Mouse (Mus musculus) adrenal gland, postnatal 10 days (tissue): Measurements from ENCODE around the gene Abcg8. TPM values are rescaled to one million over a fixed set of nuclear protein-coding genes. Genes with fewer than 3 reads are reported as not detected.

Source experiments
- DNase-seq: peaks from one replicate; pipeline ENCODE4 v3.0.0; 2021; ENCODE audit warnings: mixed read lengths
- long read RNA-seq, 2 experiments: library from polyadenylated mRNA; stranded (forward); transcript quantifications; one replicate each; pipeline ENCODE4 v2.0.0; 2021
- total RNA-seq, 2 experiments: library from RNA; stranded (reverse); gene quantifications; 2 replicates each; pipeline ENCODE4 v1.2.3; 2021

Gene Abcg8
- total RNA-seq, result 10 to 100 TPM in 1 of 2 experiments, 1 to 10 TPM in 1; 8.9 to 23.3 TPM
- long read RNA-seq, experiment 1, transcript Abcg8-201 (13 exons, 3,667 nt), result minor isoform, 7 of 35 reads
- long read RNA-seq, experiment 1, transcript Abcg8-203 (13 exons, 2,284 nt), result major isoform, 15 of 35 reads
- long read RNA-seq, experiment 1, partial matches to known transcripts, result 1 of 35 reads
- long read RNA-seq, experiment 1, other reads (novel, unspliced or antisense), result 12 of 35 reads
- long read RNA-seq, experiment 2, result 0 reads

DNA sequence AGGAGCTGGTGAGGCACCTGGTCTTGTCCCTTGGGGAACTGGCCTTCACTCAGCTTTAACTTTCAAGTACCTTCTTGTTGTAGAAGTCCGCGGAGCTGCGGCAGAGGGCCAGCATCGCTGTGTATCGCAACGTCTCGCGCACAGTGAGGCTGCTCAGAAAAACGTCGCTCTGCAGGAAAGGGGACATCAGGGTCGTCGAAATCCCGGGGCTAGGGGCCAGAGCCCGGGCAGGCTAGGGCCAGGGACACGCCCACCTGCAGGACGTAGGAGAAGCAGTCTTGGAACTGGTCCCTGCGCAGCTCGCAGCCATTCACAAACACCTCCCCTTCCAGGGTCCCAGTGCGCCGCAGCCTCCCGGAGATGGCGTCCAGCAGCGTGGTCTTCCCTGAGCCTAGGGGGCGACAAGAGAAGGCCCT is at the start of gene Abcg8:
Gene Abcg8, plus strand, starts transcription at position 352 of the 416 bp plus-strand sequence.
- DNase-seq, result peak; percentile 32

DNA sequence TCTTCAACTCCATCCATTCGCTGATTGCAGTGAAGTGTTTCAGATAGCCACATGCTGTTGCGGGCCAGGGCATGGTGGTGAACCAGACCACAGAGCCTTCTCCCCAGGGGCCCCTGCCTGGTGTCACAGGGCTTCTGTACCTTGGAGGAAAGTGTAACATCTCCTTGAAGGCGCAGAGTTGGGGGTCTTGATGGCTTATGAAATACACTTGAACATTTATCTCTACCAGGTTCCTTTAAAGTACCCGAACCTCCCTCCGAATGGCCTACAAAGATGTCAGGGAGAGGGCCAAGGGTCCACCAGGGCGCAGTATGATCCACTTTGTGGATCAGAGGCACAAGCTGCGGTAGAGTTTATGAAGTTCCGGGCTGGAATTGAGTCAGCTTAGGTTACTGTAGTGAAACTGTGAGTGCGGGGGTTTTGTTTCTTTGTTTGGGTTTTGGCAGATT is 49.2 kb upstream of the Abcg8 start:
- peak; percentile 17 for DNase-seq

DNA sequence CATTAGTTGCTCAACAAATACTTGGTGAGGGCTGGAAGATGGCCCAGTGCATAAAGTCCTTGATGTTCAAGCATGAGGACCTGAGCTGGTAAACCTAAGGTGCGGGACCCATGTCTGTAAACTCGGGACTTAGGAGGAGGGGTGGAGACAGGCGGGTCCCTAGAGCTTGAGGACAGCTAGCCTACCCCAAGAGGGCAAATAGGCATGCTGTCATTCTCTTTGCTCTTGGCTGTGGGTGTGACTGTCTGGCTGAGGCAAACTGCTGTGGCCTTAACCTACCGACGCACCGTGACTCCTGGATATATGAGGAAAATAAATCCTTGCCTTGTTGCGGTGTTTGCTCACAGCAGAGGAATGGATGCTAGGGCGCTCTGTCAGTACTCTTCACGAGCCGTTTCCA is 48.4 kb upstream of the Abcg8 start:
- DNase-seq, result peak; percentile 20

DNA sequence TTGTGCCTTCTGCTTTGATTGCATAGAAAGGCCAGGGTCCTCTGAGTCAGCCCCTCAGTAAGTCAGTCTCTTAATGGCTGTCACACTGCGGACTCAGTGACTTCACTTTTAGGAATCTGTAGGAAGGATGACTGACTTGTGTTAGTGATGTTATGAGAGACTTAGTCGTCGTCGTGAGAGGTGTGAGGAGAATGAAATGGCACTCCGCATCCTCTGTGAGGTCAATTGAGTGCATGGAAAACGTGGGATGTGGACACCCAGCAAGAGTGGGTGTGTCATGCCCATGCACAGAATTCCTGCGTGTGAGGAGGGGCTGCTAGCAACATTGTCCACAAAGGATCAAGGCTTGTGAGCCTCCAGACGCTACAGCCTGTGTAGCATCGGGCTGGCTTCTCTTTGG is 47.5 kb upstream of the Abcg8 start:
- peak; percentile 20 for DNase-seq

DNA sequence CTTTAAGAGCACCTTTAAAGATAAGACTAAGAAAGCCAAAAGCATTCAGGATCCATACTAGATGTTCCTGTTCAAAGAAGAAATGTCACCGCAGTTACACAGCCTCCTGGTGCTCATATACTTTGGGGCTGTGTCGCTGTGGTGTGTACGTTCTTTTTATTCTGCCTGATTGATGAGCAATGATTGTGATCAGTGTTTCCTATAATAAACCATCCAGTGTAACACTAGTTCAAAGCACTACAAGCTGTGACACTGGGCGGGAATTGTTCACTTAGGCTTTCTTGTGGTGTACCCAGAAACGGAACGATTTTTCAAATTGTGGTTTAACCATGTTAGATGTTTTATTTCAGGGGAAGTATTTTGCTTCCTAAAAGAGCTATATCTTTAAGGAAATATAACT is 44.3 kb upstream of the Abcg8 start:
- no peak for DNase-seq

DNA sequence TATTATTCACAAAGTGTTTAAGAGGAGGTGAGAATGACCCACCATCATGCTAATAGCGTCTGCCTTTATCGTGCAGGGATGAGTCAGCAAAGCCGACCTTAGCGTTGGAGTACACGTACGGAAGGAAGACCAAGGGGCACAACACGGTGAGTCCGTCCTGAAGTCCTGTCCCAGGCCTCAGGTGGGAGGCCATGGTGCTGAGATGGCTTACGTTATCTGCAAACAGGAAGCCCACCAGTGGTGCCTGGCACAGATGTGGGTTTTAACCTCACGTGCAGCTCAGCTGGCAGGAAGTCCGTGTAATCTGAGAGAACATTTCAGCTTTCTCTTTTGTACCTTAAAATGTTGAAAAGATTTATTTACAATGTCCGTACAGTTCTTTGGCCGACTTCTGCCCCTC is 42.7 kb upstream of the Abcg8 start:
- DNase-seq, result no peak

DNA sequence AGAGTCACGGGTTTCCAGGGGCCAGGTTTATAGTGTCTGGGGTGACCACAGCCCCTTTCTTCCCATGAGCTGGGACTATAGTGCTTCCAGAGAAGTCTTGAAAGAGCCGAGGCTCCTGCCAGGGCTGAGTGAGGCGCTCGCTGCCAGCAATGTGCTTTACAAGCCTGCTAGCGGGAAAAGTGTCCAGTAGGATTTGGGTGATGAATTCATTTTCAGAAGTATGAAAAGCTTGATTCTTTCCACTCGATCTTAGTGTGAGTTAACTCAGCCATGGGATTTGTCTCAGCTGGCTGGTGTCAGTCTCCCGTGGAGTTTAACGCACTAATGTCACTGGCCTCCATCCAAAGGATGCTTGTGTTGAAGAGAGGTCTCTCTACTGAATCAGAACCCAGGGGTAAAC is 39.8 kb upstream of the Abcg8 start:
- DNase-seq, result no peak

DNA sequence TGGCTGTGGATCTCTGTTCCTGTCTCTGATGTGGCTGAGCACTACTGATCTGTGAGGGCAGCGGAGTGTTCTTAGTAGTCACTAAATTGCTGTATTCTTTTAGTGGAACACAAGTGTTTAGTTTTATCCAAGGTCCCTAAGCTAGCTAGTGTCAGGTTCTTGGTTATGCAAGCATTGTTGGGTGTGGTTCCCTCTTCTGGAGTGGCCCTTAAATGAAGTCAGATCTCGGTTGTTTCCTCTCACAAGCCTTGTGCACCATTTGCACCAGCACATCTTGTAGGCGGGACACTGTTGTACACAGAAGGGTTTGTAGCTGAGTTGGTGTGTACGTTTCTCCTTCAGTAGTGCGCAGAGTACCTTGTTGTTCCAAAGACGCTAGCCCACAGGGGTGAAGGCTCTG is 38.1 kb upstream of the Abcg8 start:
- DNase-seq, result no peak

DNA sequence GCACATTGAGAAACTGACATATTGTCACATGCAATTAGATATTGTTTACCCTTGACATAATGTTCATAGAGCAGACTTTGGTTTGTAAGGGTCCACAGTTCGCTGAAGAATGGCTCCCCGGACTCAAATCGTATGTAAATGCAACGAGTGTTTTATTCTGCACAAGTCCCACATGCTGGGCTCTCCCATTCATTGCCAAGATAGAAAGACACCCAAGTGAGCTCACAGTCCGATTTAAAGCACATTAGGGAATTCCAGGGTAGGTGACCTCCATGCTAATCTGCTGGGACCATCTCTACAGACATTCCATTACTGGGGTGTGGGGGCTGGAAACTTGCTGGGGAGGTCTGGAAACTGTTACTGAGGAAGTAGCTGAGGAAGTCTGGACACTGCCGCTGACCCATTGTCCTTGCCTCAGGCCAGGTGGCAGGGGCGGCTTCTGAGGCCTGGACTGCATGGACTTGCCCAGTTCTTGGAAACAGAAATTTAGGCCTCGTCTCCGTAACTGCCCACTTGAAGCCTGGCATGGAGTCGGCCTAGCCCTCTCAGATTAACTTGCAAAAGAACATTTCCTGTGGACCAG is 36.2 kb upstream of the Abcg8 start:
- no peak for DNase-seq

DNA sequence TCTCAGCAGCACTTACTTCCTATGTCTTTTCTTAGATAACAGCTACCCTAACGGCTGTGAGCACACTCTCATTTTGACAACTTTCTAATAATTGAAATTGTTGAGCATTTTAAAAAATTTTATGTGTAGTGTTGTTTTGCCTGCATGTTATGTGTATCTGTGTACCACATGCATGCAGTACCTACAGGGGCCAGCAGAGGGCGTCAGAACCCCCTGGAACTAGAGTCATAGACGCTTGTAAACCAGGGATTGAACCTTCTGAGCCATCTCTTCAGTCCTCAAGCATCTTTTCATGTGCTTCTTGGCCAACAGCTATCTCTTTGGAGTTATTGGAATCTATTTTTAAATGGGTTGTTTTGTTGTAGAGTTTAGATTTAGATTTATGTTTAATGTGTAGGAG is 34.2 kb upstream of the Abcg8 start:
- DNase-seq, result peak; percentile 63

DNA sequence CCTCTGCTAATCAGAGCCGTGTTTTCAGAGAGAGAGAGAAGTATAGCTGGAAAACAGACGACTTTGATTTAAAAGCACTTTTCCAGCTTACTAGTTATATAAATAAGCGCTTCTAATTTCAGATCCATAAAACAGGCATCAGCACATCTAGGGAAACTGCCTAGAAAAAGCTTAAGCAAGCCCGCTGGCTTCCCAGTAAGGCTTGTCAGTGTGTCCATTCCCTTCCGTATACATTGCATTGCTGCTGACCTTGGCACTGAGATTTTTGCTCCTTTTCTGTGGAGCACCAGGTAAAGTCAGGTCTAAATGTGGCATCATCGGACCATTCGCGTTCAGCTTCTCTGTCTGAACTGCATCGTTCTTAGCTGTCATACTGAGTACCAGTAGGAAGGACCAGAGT is 33.8 kb upstream of the Abcg8 start:
- DNase-seq, result no peak

DNA sequence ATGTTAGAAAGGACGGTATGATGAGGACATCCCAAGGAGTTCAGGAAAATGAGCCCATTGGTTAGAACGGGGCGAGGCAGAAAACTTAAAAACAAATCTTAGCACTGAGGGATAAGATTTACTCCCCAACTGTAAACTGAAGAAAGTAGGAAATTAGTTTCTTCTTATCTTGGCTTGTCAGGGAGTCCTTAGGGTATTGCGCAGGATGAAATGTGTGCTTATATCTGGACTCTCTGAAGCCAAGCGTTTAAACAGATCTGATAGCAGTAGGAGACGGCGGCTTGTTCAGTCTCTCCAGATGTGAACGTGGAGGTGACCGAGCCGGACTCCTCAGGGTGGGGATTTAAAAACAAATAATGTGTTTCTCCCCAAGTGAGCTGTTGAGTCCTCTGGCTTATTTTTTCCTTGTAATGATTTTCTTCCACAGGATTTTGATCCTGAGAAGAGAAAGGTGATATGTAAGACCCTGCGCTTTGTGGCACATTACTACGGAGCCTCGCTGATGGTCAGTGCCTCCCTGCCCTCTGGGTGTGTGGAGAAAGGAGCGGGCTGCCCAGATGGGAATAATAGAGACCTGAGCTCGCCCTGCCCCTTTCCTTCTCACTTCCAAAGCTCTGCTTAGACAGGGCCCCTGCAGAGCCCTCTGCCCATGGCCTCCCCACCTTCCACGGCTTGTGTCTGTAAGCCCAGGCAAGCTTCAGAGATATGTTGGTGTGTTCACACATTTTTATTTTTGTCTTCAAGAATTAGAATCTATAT is 31.6 kb upstream of the Abcg8 start:
- no peak for DNase-seq

DNA sequence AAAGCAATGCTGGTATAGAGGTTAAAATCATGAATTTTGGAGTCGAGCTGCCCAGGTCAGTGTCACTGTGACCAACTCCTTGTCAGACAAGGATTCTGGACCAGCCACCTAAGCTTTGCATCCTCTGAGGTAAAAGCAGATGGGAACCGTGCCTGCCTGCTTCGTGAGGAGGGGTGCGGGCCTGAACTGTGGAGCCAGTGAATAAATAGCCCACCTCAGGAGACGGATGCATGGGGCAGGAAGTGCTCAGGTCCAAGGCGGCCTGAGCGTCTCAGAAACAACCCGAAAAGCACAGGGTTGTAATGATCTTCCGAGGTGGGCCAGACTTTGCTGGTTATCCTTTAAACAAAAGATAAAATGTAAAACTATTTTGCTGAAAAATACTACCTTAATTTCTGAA is 31.0 kb upstream of the Abcg8 start:
- no peak for DNase-seq

DNA sequence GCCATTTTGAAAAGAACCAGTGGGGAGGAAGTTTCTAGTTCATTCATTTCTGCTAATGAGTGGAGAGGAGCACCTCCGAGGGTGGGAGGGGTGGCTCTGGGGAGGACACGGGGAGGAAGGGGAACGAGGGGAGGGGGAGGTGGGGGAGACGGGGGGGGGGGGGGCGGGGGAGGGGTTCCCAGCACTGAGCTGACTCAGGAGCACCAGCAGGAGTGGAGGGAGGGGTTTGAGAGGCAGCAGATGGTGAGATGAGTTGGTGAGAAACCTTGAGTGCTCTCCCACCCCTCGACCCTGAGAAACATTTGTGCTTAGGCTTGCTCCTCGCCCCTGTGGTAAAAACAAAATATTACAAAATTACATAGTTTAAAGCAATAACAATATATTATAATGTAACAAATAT is 30.2 kb upstream of the Abcg8 start:
- no peak for DNase-seq

DNA sequence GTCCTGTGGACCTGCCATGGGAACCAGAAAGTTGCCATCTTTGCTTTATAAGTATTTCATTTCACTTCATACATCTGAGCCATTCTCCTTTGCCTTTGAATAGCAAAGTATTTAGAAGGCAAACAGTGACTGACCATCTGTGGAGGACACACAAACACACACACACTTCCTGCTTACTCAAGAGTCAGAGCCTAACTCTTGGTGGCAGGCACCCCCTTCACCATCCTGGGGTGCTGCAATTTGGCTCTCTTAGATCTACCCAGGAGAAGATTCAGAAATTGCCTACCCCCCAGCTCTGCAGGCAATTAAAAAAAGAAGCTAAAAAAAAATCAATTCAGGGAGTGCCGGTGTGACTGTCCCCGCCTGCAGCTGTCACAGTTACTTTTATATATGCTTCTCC is 29.6 kb upstream of the Abcg8 start:
- DNase-seq, result no peak

DNA sequence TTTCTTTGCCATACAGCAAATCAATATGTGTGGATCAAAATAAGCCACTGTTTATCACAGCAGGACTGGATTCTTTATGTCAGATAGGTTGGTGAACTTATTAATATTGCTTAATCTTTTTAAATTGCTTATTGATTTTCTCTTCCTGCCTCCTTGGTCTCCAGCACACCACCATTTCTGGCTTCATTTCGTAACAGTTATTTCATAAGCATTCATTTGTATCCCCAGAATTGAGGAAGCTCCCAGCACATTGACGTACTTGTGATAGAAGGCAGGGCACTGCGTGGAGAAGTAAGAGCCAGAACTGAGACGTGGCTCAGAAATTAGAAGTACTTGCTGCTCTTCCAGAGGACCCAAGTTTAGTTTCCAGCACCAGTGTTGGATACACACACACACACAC is 28.5 kb upstream of the Abcg8 start:
- no peak for DNase-seq

DNA sequence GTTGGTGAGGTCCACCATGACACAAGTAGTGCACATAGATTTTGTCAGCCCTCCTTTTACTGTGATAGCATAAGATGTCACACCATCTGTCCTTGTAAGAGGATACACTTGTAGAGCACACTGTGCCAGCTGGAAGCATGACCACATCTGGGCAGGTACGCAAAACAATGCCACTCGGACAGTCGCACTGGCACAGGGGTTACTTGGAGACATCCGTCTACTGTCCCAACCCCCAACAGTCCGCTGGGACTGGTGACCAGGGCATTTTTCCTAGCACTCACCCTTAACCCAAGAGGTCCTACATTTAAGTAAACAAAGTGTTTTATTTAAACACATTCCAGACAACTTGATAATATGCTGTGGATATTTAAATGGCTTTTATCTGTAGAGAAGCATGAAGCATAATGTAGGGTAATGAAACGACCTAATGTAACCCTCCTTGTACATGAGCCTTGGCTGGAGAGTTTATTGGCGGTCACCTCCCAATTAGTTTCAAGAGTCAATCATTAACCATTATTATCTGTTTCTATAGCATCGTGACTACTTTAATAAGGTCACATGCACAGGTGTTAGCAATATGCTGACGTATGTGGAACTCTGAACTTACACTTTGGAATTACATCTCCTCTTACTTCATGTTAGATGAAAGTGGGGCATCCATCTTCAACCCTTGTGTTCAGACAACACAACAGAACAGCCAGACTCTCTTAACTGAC is 25.6 kb upstream of the Abcg8 start:
- DNase-seq, result no peak

DNA sequence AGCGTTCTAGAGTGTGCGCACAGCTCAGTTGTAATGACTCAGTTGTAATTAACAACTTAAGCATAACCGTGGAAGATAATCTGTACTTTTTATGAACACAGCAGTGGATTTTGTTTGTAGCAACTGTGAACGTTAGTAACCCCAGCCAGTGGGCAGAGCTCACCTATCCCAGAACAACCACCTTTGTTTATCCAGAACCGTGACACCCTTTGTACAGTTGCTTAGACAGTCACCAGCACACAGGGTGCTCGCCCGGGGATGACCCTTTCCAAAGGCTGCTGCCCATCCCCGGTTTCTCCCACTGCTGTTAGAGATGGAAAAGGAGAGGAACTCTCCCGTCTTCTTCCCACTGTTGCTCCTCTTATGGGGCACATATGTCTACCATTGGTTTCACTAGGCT is 22.6 kb upstream of the Abcg8 start:
- no peak for DNase-seq

DNA sequence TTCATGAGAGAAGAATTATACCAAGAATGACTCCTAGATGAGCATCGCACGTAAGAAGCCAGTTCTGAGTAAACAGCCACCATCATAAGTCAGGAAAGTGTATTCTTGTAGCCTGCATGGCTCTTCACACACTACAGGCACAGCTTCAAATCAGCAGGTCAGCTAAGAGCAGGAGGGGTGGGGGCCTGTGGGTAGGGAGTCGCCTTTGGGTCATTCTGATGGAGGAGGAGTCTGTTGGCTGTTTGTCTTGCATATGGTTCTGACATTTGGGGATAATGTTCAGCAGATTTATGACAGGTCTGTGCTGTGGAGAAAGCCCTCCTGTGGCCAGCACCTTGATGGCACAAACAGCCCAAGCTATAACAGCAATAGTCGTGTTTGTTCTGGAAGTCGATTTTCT is 19.9 kb upstream of the Abcg8 start:
- no peak for DNase-seq

DNA sequence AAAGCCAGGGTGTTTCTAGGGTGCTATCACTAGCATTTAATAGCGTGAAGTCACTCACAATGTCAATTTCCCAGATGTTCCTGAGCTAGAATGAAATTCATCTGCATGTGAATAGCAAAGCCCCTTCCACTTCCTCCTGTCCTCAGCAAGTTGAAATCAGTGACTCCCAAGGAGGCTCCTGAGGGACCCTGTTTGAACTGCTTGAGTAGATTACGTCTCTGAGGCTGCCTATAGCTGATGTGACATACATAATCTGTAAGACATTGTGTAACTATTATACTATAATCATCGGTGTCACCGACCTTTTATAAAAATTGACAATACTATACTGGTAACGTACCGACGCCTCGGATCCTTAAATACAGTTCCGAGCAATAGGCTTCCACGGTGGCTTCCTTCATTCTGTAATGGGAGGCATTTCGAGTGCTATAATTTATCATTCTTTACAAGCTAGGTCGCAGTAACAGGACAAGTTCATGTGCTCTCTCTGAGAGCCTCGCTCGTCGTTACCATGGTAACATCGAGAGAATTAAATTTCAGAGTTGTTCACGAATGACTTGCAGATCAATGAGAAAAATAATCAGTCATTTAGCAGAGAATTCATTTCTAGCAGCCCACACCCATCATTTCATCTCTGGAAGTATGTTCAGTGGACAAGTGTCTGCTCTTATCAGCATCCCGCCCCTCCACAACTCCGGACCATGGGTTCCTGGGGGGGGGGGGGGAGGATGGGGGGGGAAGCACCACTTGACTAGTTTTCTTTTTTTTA is 19.3 kb upstream of the Abcg8 start:
- no peak for DNase-seq

DNA sequence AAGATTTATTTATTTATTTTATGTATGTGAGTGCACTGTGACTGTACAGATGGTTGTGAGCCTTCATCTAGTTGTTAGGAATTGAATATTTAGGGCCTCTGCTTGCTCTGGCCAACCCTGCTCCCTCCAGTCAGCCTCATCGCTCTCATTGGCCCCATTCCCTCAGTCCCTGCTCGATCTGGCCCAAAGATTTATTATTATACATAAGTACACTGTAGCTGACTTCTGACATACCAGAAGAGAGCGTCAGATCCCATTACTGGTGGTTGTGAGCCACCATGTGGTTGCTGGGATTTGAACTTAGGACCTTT is 18.7 kb upstream of the Abcg8 start:
- DNase-seq, result no peak

DNA sequence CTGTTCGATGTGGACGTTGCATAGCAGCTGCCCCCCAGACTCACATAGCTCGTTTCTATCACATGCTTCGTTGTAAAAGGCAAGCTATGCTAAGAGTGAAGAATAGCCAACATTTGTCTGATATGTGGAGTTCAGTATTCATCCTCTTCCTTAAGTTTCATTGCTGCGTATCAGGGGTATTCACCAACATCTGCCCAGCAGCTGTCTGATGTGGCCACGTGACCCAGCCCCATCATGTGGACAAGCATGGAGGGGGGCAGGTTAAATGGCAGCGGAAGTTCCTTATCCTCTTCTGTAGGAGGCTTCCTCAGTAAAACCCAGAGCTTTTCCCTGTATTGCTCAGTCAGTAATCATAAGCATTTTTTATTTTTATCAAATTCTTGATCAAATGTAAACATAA is 18.3 kb upstream of the Abcg8 start:
- DNase-seq, result no peak

DNA sequence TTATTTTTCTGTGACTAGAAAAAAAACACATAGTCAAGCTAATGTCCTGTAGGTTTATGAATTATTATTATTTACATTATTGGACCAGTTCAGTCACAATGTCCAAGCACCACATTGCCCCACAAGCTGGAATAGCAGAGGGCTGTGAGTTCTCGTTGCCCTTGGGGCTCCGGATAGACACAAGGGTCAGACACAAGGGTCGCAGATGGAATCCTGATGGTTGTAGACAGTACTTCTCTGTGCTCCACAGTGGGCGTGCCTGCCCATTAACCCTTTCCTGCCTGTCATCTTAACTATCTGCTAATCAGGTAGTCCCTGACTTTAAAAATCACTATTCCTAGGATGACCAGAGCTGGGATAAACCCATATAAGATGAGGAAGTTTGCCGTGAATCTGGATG is 17.9 kb upstream of the Abcg8 start:
- no peak for DNase-seq
